Mouse (Mus musculus): ENCODE results near the gene Fzd4. TPM values are rescaled to one million over a fixed set of nuclear protein-coding genes. Genes with fewer than 3 reads are reported as not detected.

The Fzd4 gene
- polyA plus RNA-seq (2012; rRNA removed) = 1.2 and 1.3 TPM in 2 replicates

DNA sequence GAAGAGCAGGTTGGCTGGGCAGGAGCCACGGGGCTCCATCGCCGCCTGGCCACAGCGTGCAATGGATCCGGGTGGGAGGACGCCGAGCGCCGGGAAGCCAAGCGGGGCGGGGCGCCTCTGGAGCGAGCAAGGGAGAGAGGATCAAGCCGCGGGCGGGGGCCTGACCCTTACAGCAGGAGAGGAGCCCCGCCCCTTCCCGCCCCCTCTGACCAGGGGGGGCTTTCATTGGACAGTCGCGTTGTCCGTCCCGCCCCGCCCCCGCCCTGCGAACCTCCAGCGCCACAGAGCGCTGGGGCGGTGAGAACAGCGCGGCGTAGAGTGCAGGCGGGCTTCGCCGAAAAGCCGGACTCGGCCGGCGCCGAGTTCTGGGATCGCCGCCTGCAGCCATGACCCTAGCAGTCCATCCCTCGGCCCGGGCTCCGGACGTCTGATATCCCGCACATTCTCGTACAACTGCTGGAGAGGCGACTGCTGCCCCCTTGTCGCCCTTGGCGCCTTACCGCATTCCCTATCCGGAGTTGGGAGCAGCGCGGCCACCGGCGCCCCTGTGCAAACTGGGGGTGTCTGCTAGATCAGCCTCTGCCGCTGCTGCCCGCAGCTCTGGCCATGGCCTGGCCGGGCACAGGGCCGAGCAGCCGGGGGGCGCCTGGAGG is at the start of gene Fzd4, which contains the start of gene Tmem135:
Gene Fzd4, plus strand, starts transcription at position 275 of the 653 bp plus-strand sequence.
Gene Tmem135, minus strand, starts transcription at position 142 of the 653 bp plus-strand sequence.
- Histone ChIP-seq H3K27me3 (ENCODE audit: control insufficient read depth, insufficient read depth, low read length) (no peaks in the 10 kb centered on the region), H3K4me3 (ENCODE audit: control insufficient read depth, low read depth, low read length) (peak within 1 kb of the TSS; percentile 92), H3K4me1 (ENCODE audit: control insufficient read depth, insufficient read depth, low read length) (peaks cover 11% of the 10 kb centered on the region; the same call in 1 of the 2 replicates), H3K36me3 (ENCODE audit: control insufficient read depth, insufficient read depth, low read length) (no peaks in the 10 kb centered on the region), H3K27ac (ENCODE audit: control insufficient read depth, insufficient read depth, low read depth, low read length) (peak within 1 kb of the TSS; percentile 59)
- TF ChIP-seq POLR2A (IDR thresholded peaks at IDR 0.05; ENCODE audit: control insufficient read depth, low read depth, low read length) (peak; percentile 55), CTCF (IDR thresholded peaks at IDR 0.05; ENCODE audit: control insufficient read depth, insufficient read depth, insufficient replicate concordance, low read depth, low read length) (no peak)

DNA sequence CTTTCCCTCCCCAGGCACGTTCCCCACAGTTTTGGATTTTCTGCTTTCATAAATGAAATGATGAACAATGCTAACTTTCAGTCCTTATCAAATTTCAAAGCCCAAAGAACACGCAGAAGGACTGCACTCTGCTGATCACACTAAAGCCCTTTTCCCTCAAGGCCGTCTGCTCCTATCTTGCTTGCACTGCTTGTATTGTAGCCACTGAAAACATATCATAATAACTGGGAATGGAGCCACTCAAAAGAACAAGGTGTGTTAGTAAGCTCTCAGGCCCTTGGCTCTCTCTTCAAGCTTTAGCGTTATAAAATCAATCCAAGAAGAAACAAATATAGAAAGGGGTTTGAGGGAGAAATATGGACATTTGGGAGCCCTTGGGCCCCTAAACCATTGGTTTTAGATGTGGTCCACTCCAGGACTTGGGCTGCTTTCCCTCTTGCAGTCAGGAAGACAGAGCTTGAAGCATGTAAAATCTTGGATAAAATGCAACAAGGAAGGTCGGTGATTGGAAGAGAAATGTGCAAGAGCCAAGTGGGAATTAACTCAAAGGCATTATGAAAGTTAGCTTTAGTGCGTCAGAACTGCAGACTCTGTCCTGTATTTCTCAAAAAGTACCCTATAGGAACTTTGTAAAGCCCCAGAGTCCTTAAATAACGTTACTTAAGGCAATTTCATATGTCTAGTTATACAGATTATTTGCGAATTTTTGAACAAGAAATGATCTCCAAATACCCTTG is 48.5 kb upstream of the Fzd4 start:
- Histone ChIP-seq H3K27me3 (ENCODE audit: control insufficient read depth, insufficient read depth, low read length) (no peaks in the 10 kb centered on the region), H3K27ac (ENCODE audit: control insufficient read depth, insufficient read depth, low read depth, low read length) (peak overlapping the region; percentile 14; the same call in 1 of the 2 replicates), H3K36me3 (ENCODE audit: control insufficient read depth, insufficient read depth, low read length) (no peaks in the 10 kb centered on the region), H3K4me1 (ENCODE audit: control insufficient read depth, insufficient read depth, low read length) (no peaks in the 10 kb centered on the region), H3K4me3 (ENCODE audit: control insufficient read depth, low read depth, low read length) (no peak overlapping the region)
- TF ChIP-seq CTCF (IDR thresholded peaks at IDR 0.05; ENCODE audit: control insufficient read depth, insufficient read depth, insufficient replicate concordance, low read depth, low read length) = no peak
- no peak for TF ChIP-seq POLR2A (IDR thresholded peaks at IDR 0.05; ENCODE audit: control insufficient read depth, low read depth, low read length)

DNA sequence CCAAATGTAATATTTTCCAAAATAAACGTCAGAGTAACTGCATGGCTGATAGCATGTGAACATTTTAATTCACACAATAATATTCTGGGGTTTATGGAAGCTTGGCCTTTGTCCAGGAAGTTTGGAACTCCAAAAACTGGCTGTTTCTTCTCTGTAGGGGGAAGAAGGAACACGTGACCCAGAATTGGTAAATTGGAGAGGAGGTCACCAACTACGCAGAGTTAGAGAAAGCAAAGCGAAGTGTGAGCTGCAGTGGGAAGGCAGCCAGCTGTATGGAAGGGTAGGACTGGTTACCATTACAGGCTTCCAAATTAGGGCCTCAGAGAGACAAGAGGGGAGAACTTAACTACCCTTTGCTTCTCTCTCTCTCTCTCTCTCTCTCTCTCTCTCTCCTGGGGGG is 47.8 kb upstream of the Fzd4 start:
- TF ChIP-seq CTCF (IDR thresholded peaks at IDR 0.05; ENCODE audit: control insufficient read depth, insufficient read depth, insufficient replicate concordance, low read depth, low read length) (no peak), POLR2A (IDR thresholded peaks at IDR 0.05; ENCODE audit: control insufficient read depth, low read depth, low read length) (no peak)
- Histone ChIP-seq H3K36me3 (ENCODE audit: control insufficient read depth, insufficient read depth, low read length) (no peaks in the 10 kb centered on the region), H3K27me3 (ENCODE audit: control insufficient read depth, insufficient read depth, low read length) (no peaks in the 10 kb centered on the region), H3K4me3 (ENCODE audit: control insufficient read depth, low read depth, low read length) (no peak overlapping the region), H3K27ac (ENCODE audit: control insufficient read depth, insufficient read depth, low read depth, low read length) (peak overlapping the region; percentile 44; the same call in 1 of the 2 replicates), H3K4me1 (ENCODE audit: control insufficient read depth, insufficient read depth, low read length) (no peaks in the 10 kb centered on the region)

DNA sequence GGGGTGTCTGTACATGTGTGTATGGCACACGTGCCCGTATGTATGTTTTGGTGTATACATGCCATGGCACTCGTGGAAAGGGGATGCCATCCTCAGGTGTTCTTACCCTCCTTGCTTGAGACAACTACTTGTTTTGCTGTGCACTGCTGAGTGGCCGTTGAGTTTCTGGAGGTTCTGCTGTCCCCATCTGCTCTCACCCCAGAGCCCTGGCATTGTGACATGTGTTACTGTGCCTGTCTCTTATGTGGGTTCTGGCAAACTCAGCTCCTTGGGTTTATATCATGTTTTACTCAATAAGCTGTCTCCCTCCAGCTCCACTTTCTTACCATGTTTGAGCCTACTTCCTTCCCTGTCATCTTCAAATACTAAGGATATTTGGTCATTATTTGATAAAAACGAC is 40.2 kb upstream of the Fzd4 start:
- H3K4me1 ChIP-seq (ENCODE audit: control insufficient read depth, insufficient read depth, low read length) = no peaks in the 10 kb centered on the region
- no peak overlapping the region for H3K27ac ChIP-seq (ENCODE audit: control insufficient read depth, insufficient read depth, low read depth, low read length)
- H3K27me3 ChIP-seq (ENCODE audit: control insufficient read depth, insufficient read depth, low read length) = no peaks in the 10 kb centered on the region
- H3K36me3 ChIP-seq (ENCODE audit: control insufficient read depth, insufficient read depth, low read length) = no peaks in the 10 kb centered on the region
- TF ChIP-seq POLR2A (IDR thresholded peaks at IDR 0.05; ENCODE audit: control insufficient read depth, low read depth, low read length) = no peak
- no peak overlapping the region for H3K4me3 ChIP-seq (ENCODE audit: control insufficient read depth, low read depth, low read length)

DNA sequence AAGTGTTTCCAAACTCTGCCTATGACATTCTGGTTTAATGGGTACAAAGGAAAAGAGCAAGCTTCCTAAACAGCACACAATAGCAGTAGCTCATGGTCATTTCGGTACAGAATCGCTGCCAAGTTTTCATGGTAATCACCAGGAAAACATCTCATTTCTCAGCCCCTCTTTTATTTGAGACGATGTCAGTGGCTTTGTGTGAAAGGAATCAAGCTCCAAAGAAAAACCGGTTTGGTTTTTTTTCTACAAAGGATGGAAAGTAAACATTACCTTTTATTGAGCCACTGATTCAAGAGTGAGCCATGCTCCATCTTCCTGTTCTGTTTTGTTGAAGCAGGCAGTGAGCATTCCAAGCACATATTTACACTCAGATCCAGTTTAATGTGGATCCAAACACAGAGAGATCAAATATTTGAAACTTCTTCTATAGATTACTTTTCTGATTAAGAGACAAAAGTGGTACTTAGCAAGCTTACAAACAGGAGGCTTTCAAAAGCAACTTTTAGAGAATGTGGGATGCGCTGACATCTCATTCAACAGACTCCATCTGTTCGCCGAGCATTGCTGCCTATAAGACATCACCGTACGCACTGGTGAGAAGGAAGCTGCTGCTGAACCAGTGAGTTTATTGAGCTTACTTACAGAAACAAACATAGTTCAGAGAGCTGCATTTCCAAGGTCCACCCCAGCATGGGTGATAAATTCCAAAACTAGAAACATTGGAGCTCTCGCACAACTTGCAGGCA is 38.8 kb upstream of the Fzd4 start:
- TF ChIP-seq CTCF (IDR thresholded peaks at IDR 0.05; ENCODE audit: control insufficient read depth, insufficient read depth, insufficient replicate concordance, low read depth, low read length) (no peak), POLR2A (IDR thresholded peaks at IDR 0.05; ENCODE audit: control insufficient read depth, low read depth, low read length) (no peak)
- Histone ChIP-seq H3K4me1 (ENCODE audit: control insufficient read depth, insufficient read depth, low read length) (no peaks in the 10 kb centered on the region), H3K36me3 (ENCODE audit: control insufficient read depth, insufficient read depth, low read length) (no peaks in the 10 kb centered on the region), H3K27ac (ENCODE audit: control insufficient read depth, insufficient read depth, low read depth, low read length) (no peak overlapping the region), H3K27me3 (ENCODE audit: control insufficient read depth, insufficient read depth, low read length) (no peaks in the 10 kb centered on the region), H3K4me3 (ENCODE audit: control insufficient read depth, low read depth, low read length) (no peak overlapping the region)

DNA sequence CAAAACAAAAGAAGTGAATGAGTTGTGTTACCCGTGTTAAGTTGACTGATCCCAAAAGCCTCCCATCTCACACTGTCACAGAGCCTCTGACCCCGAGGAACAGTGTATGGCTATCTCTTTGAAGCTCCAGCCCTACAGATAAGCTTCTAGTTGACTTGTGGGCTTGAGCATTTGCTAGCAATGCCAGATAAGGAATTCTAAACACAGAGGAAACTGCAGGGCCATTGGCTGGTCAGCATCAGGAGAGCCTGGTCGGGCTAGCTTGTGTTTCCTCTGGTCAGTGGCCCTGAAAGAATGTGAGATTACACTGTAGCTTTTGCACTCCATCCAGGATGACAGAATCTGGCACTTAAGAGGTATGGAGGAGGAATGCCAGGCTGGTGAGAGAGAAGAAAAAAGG is 36.5 kb upstream of the Fzd4 start:
- Histone ChIP-seq H3K4me3 (ENCODE audit: control insufficient read depth, low read depth, low read length) (no peak overlapping the region), H3K36me3 (ENCODE audit: control insufficient read depth, insufficient read depth, low read length) (no peaks in the 10 kb centered on the region), H3K27ac (ENCODE audit: control insufficient read depth, insufficient read depth, low read depth, low read length) (no peak overlapping the region), H3K4me1 (ENCODE audit: control insufficient read depth, insufficient read depth, low read length) (no peaks in the 10 kb centered on the region), H3K27me3 (ENCODE audit: control insufficient read depth, insufficient read depth, low read length) (no peaks in the 10 kb centered on the region)
- TF ChIP-seq POLR2A (IDR thresholded peaks at IDR 0.05; ENCODE audit: control insufficient read depth, low read depth, low read length) (no peak), CTCF (IDR thresholded peaks at IDR 0.05; ENCODE audit: control insufficient read depth, insufficient read depth, insufficient replicate concordance, low read depth, low read length) (no peak)

DNA sequence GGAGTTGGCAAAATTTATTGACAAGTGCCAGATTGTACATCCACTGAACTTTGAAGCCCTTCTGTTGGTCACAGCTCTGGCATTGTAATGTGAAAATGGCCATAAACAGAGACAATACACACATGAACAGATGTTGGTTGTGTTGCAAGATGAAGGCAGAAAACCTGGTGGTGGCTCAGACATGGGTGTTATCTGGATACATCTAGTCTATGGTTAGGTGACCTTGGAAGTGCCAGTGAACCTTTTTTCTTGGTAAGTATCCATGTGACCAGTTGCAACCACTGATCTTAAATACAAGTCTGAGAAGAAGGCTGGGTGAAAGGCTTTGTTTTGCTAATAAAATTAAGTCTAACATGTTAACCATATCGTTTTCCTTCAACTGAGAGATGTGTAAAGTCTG is 34.1 kb upstream of the Fzd4 start:
- Histone ChIP-seq H3K4me1 (ENCODE audit: control insufficient read depth, insufficient read depth, low read length) (no peaks in the 10 kb centered on the region), H3K4me3 (ENCODE audit: control insufficient read depth, low read depth, low read length) (no peak overlapping the region), H3K27ac (ENCODE audit: control insufficient read depth, insufficient read depth, low read depth, low read length) (no peak overlapping the region), H3K36me3 (ENCODE audit: control insufficient read depth, insufficient read depth, low read length) (no peaks in the 10 kb centered on the region), H3K27me3 (ENCODE audit: control insufficient read depth, insufficient read depth, low read length) (no peaks in the 10 kb centered on the region)
- TF ChIP-seq CTCF (IDR thresholded peaks at IDR 0.05; ENCODE audit: control insufficient read depth, insufficient read depth, insufficient replicate concordance, low read depth, low read length) = no peak
- TF ChIP-seq POLR2A (IDR thresholded peaks at IDR 0.05; ENCODE audit: control insufficient read depth, low read depth, low read length) = no peak

Measured in testis, adult 2 months (tissue).